Mouse (Mus musculus): Measurements from ENCODE around the gene Ldb3.

GRCm38 (mm10) chr14:34589185-34589713 lies 767 bp upstream of the Ldb3 start:
- no peak for TF ChIP-seq CTCF (IDR thresholded peaks at IDR 0.05; ENCODE audit: control insufficient read depth, insufficient read depth, low read length)
- TF ChIP-seq POLR2A (IDR thresholded peaks at IDR 0.05; ENCODE audit: borderline replicate concordance, control insufficient read depth, low read depth, low read length) = no peak

All from bone marrow, adult 2 months (tissue).